In genomic region chr19:50674921-50675320, GRCm38 (mm10) we compare ENCODE assay signal across 19 mouse cellular contexts. TPM values are rescaled to one million over a fixed set of nuclear protein-coding genes. Genes with fewer than 3 reads are reported as not detected.
DNase-seq lines count a peak whose midpoint lies in the region; ATAC-seq and TF ChIP-seq lines count a peak whose summit lies in the region.
"Had no signal": no experiment of that assay in that cellular context is flagged by ENCODE, and none has a peak within 500 bp of the region (broad histone marks: within the 10 kb centered on the region; RNA-seq: fewer than 3 reads in every experiment).

No protein-coding gene starts in this region.

- peak overlapping the region; percentile 99 for H3K4me2 ChIP-seq in neural tube, embryonic 13.5 days
- no peak overlapping the region for H3K4me2 ChIP-seq in liver, postnatal 0 days (ENCODE audit: low read depth, low read length)
- H3K4me2 ChIP-seq: liver, embryonic 13.5 days; stomach, embryonic 15.5 days had no signal

- intact Hi-C loops in left cerebral cortex, postnatal 4 days (cut with DNase I) = loop anchor here (10.0 kb wide), 1 partner anchor 190 kb away; no protein-coding TSS in a partner anchor

- peak; percentile 24 to 25 for DNase-seq in cerebellum, postnatal 25 days
- no peak for DNase-seq in cerebellum, adult 8-10 months
- peak; percentile 48 for DNase-seq in left cerebral cortex, adult 11 months (ENCODE audit: low spot score)
- DNase-seq in left cerebral cortex, postnatal 4 days = no peak
- peak; percentile 73 to 76 for DNase-seq in frontal cortex, adult 2 months (ENCODE audit: extremely low spot score in 1 of 2, low spot score in 1 of 2)
- DNase-seq in liver, postnatal 0 days = no peak
- no peak for DNase-seq in gastrocnemius, postnatal 25 days
- DNase-seq: cerebellum, postnatal 10 days; heart, postnatal 14 days; kidney, postnatal 10 days; liver, embryonic 13.5 days; lung, postnatal 14 days; thymus, postnatal 14 days had no signal

- H3K4me1 ChIP-seq in neural tube, embryonic 13.5 days (replicated peaks) = peaks cover 26% of the 10 kb centered on the region; the same call in 1 of the 2 replicates
- no peaks in the 10 kb centered on the region for H3K4me1 ChIP-seq in liver, postnatal 0 days (ENCODE audit: insufficient read depth)
- H3K4me1 ChIP-seq: liver, embryonic 13.5 days had no signal

- no peaks in the 10 kb centered on the region for H3K36me3 ChIP-seq in neural tube, embryonic 13.5 days
- H3K36me3 ChIP-seq in liver, postnatal 0 days (replicated peaks; ENCODE audit: insufficient read depth, low read length) = no peaks in the 10 kb centered on the region
- H3K36me3 ChIP-seq: embryonic facial prominence, embryonic 10.5 days; liver, embryonic 13.5 days; stomach, embryonic 15.5 days had no signal

- peaks cover 13% of the 10 kb centered on the region for H3K27me3 ChIP-seq in neural tube, embryonic 13.5 days
- peaks cover 18% of the 10 kb centered on the region for H3K27me3 ChIP-seq in liver, postnatal 0 days (ENCODE audit: insufficient read depth, low read length)

- no peak overlapping the region for H3K27ac ChIP-seq in neural tube, embryonic 13.5 days (replicated peaks)
- H3K27ac ChIP-seq in liver, postnatal 0 days (ENCODE audit: low read depth) = no peak overlapping the region
- H3K27ac ChIP-seq: embryonic facial prominence, embryonic 10.5 days; left cerebral cortex, adult 2 months; liver, embryonic 13.5 days; stomach, embryonic 15.5 days had no signal

- no peaks in the 10 kb centered on the region for H3K9me3 ChIP-seq in neural tube, embryonic 13.5 days
- H3K9me3 ChIP-seq in liver, postnatal 0 days (ENCODE audit: low read length) = no peaks in the 10 kb centered on the region
- H3K9me3 ChIP-seq: embryonic facial prominence, embryonic 10.5 days; liver, embryonic 13.5 days; stomach, embryonic 15.5 days had no signal

- H3K4me3 ChIP-seq in neural tube, embryonic 13.5 days = no peak overlapping the region
- no peak overlapping the region for H3K4me3 ChIP-seq in liver, postnatal 0 days (ENCODE audit: low read depth, low read length)
- H3K4me3 ChIP-seq: embryonic facial prominence, embryonic 10.5 days; left cerebral cortex, adult 2 months; liver, embryonic 13.5 days; stomach, embryonic 15.5 days had no signal

- 85% methylated on average over 5 of the region's 5 CpGs for WGBS in neural tube, embryonic 13.5 days
- 65% methylated on average over 5 of the region's 5 CpGs for WGBS in liver, postnatal 0 days (ENCODE audit: insufficient replicate concordance)

- TF ChIP-seq CTCF in liver, postnatal 0 days (IDR thresholded peaks at IDR 0.05; ENCODE audit: low read depth) = no peak

- H3K9ac ChIP-seq in neural tube, embryonic 13.5 days = no peak overlapping the region
- H3K9ac ChIP-seq in liver, postnatal 0 days (replicated peaks) = no peak overlapping the region
- H3K9ac ChIP-seq: liver, embryonic 13.5 days; stomach, embryonic 15.5 days had no signal

- ATAC-seq in neural tube, embryonic 13.5 days (ENCODE audit: low read depth) = no peak
- ATAC-seq in liver, postnatal 0 days = no peak
- ATAC-seq: intestine, postnatal 0 days; Patski had no signal

- TF ChIP-seq EP300 in liver, postnatal 0 days (IDR thresholded peaks at IDR 0.05; ENCODE audit: low read depth) = no peak

RNA-seq across cellular contexts. Expression of gene Sorcs1, which starts 3.5 kb away (rescaled TPM):
- 10 to 100 TPM; 38.3 to 40.2 TPM for total RNA-seq in left cerebral cortex, postnatal 4 days (2021)
- 11.4 and 12.1 TPM in 2 replicates for polyA plus RNA-seq in frontal cortex, adult 2 months (2012; rRNA removed)
- polyA plus RNA-seq in neural tube, embryonic 13.5 days (2015; fragmentation: Nextera tagmentation; extraction: Ambion mirVana) = 11.3 and 11.9 TPM in 2 replicates
- 0.12 and 0.20 TPM in 2 replicates for polyA plus RNA-seq in liver, postnatal 0 days (2015; fragmentation: Nextera tagmentation; extraction: Ambion mirVana)
- 1 to 10 TPM in 1 of 2 experiments, under 1 TPM in 1; 0.86 to 1.1 TPM for total RNA-seq in gastrocnemius, postnatal 25 days (2021)
- polyA plus RNA-seq: Patski had no signal

Comparison
In these comparisons a context has a peak if more than half of its experiments do, and no peak if none do; other contexts are left out.
1. DNase-seq: peak in cerebellum, postnatal 25 days (2 of 2), left cerebral cortex, adult 11 months (single experiment) and frontal cortex, adult 2 months (2 of 2); none in cerebellum, adult 8-10 months (single experiment), left cerebral cortex, postnatal 4 days (single experiment), liver, postnatal 0 days (single experiment) and gastrocnemius, postnatal 25 days (single experiment).
2. RNA of gene Sorcs1, which starts 3.5 kb away (polyA plus RNA-seq): 11.4 to 12.1 TPM in frontal cortex, adult 2 months and 11.3 to 11.9 TPM in neural tube, embryonic 13.5 days; 0.12 to 0.20 TPM in liver, postnatal 0 days; every median in the first group is over 10 times any median in the second.